Mouse (Mus musculus) embryonic facial prominence, embryonic 10.5 days (tissue): Measurements from ENCODE around the gene Frk. TPM values are rescaled to one million over a fixed set of nuclear protein-coding genes. Genes with fewer than 3 reads are reported as not detected.

ENCODE experiments used
- DNase-seq: peaks from one replicate; pipeline ENCODE4 v3.0.0-alpha.2; 2017; ENCODE audit warnings: low spot score
- H3K27ac ChIP-seq: fragments of 300-500 bp; sonication (generic); replicated peaks from 2 replicates; pipeline ENCODE4 v1.5.1; 2016; ENCODE audit warnings: mild to moderate bottlenecking
- H3K27me3 ChIP-seq: fragments of 300-500 bp; sonication (generic); replicated peaks from 2 replicates; pipeline ENCODE4 v1.6.1; 2016; ENCODE audit warnings: low read depth, mild to moderate bottlenecking; ENCODE audit not compliant: poor library complexity, severe bottlenecking
- H3K36me3 ChIP-seq: fragments of 300-500 bp; sonication (generic); replicated peaks from 2 replicates; pipeline ENCODE4 v1.6.1; 2016; ENCODE audit warnings: mild to moderate bottlenecking, moderate library complexity
- H3K4me1 ChIP-seq: fragments of 300-500 bp; sonication (generic); 2 replicates; pipeline ENCODE4 v1.6.1; 2016
- H3K4me3 ChIP-seq: fragments of 300-500 bp; sonication (generic); 2 replicates; pipeline ENCODE4 v1.5.1; 2016; ENCODE audit warnings: mild to moderate bottlenecking, moderate library complexity
- H3K9me3 ChIP-seq: fragments of 300-500 bp; sonication (generic); 2 replicates; pipeline ENCODE4 v1.6.1; 2016; ENCODE audit warnings: mild to moderate bottlenecking
- WGBS: fragments of 180-500 bp; shearing (Covaris S2); methylation state at CpG from one replicate; pipeline ENCODE4 v1.1.7; 2016; 5-methylcytosine and 5-hydroxymethylcytosine counted together
- polyA plus RNA-seq: library from polyadenylated mRNA; unstranded; fragments of >200 nt; fragmentation: Nextera tagmentation; extraction: Ambion mirVana; gene quantifications from 2 replicates; pipeline ENCODE4 v1.2.1, GENCODE M21; 2016

Frk gene
- polyA plus RNA-seq, 1 experiment from 2014 or later: 6.1 TPM

DNA sequence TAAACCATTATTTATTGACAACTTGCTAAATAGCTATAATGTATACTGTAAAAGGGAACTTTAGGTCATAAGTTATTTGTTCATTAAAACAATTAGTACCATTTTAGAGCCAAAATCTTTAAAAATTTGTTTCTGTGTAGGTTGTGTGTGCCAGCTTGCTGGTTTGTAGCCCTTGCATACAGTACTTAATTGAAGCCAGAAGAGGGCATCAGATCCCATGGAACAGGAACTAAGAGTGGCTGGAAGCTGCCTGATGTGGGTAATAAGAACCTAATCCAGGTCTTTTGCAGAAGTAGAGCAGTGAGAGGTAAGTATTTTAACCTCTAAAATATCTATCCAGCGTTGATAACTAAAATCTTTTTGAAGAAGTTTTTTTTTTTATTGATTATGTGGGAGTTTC is 155.0 kb downstream of the Frk start:
- no peaks in the 10 kb centered on the region for H3K9me3 ChIP-seq
- no peaks in the 10 kb centered on the region for H3K36me3 ChIP-seq
- no peak for DNase-seq
- H3K27me3 ChIP-seq: no peaks in the 10 kb centered on the region
- 67% methylated on average over 1 of the region's 1 CpGs for WGBS
- H3K27ac ChIP-seq: no peak overlapping the region
- H3K4me3 ChIP-seq: no peak overlapping the region
- H3K4me1 ChIP-seq: no peaks in the 10 kb centered on the region

Other genes starting within 250 kb of the Frk start
- gene Tspyl1, start 201.2 kb upstream of the Frk start, polyA plus RNA-seq: 67.9 and 70.5 TPM in 2 replicates
- 37.3 and 37.9 TPM in 2 replicates for gene Tspyl4, start 186.0 kb upstream of the Frk start, polyA plus RNA-seq
- gene Col10a1, start 93.4 kb upstream of the Frk start, polyA plus RNA-seq: 0.09 and 0.14 TPM in 2 replicates
- 7.7 and 8.8 TPM in 2 replicates for gene Nt5dc1, start 64.8 kb upstream of the Frk start, polyA plus RNA-seq